Mouse (Mus musculus) MEL (cell line): Measurements from ENCODE around the gene Sowahb.

Experiments
- EP300 ChIP-seq, 2 experiments: IDR thresholded peaks; 2 replicates each; pipeline ENCODE4 v1.6.1; 2011; ENCODE audit warnings: improper control_type of control experiment in 2 of 2, low read length in 2 of 2, low read depth in 1 of 2, mild to moderate bottlenecking in 1 of 2
- MAFK ChIP-seq: IDR thresholded peaks from 2 replicates; pipeline ENCODE4 v1.6.1; 2011; ENCODE audit warnings: low read depth, mild to moderate bottlenecking, low read length, improper control_type of control experiment, borderline replicate concordance
- NRF1 ChIP-seq: IDR thresholded peaks from 2 replicates; pipeline ENCODE4 v1.6.1; 2014; ENCODE audit warnings: low read depth, mild to moderate bottlenecking, inconsistent platforms, low read length, improper control_type of control experiment, moderate library complexity; ENCODE audit not compliant: poor library complexity, insufficient read depth, severe bottlenecking
- POLR2A ChIP-seq, 2 experiments: IDR thresholded peaks; 2 replicates each; pipeline ENCODE4 v1.6.1; 2011 to 2012; ENCODE audit warnings: low read length in 2 of 2, mild to moderate bottlenecking in 2 of 2, control low read depth in 1 of 2, improper control_type of control experiment in 1 of 2, low read depth in 1 of 2, moderate library complexity in 1 of 2; ENCODE audit not compliant: control insufficient read depth in 1 of 2, insufficient read depth in 1 of 2, poor library complexity in 1 of 2
- TAL1 ChIP-seq: IDR thresholded peaks from 2 replicates; pipeline ENCODE4 v1.6.1; 2012; ENCODE audit warnings: mild to moderate bottlenecking, inconsistent platforms, low read length, moderate library complexity, mixed read lengths

DNA sequence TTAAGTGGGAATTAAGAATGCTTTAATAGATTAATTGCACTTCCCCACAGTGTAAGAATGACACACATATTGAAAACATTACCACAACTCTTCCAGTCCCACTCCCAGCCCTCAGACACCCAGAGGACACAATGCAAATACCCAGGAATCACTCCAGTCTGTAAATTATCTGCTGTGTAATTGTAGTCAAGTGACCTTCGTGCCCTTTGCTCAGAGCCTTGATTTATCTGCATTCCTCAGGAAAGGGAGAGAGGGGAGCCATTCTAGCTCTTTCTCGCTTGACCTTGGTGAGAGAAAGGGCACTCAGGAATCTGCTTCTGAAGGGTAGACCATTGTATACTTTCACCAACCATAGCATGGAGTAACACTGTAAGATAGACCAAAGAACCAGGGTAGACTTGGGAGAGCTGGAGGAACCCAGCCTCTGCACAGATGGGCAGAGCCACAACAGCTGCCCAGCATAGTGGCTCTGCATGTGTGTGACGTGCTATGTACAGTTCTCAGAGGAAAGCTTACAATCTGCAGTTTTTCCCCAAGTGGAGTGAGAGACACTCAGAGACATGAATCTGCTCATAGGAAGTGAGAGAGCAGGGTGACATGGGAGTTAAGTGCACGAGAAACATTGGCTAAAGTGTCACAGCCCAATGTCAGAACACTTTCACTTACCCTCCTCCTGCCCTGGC lies 18.2 kb downstream of the Sowahb start:
- TF ChIP-seq POLR2A (IDR thresholded peaks at IDR 0.05; ENCODE audit: control insufficient read depth in 1 of 2, insufficient read depth in 1 of 2, low read depth in 1 of 2, low read length in 2 of 2, poor library complexity in 1 of 2): no peak
- TF ChIP-seq TAL1: no peak
- TF ChIP-seq NRF1: no peak
- no peak for TF ChIP-seq EP300 (IDR thresholded peaks at IDR 0.05; ENCODE audit: low read depth in 1 of 2, low read length in 2 of 2)
- no peak for TF ChIP-seq MAFK
